Mouse (Mus musculus): ENCODE data around the gene Six3.

The Six3 gene

GRCm38 (mm10) chr17:85626091-85626860, 12.9 kb downstream of the Six3 start:
- DNase-seq: no peak

GRCm38 (mm10) chr17:85627751-85628150, 14.3 kb downstream of the Six3 start:
- no peak for DNase-seq

DNA sequence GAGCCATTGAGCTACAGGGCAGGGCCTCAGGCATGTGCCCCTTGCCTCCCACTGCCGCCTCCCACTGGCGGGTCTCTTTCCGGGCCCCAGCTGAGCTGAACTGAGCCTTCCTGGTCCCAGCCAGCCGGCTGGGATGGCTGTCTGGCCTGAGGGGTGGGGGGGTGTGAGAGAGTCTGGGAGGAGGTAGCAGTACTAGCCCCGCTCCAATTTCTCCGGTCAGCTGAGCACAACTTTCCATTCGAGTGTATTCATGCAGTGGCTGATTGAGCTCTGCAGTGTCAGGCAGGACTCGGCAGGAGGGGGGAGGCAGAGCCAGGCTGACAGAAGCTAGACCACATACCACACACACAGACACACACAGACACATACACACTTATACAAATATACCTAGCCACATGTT, 15.4 kb downstream of the Six3 start:
- DNase-seq: no peak

- no peak for DNase-seq
Observed at GRCm38 (mm10) chr17:85629396-85629795, 16.0 kb downstream of the Six3 start.

DNA sequence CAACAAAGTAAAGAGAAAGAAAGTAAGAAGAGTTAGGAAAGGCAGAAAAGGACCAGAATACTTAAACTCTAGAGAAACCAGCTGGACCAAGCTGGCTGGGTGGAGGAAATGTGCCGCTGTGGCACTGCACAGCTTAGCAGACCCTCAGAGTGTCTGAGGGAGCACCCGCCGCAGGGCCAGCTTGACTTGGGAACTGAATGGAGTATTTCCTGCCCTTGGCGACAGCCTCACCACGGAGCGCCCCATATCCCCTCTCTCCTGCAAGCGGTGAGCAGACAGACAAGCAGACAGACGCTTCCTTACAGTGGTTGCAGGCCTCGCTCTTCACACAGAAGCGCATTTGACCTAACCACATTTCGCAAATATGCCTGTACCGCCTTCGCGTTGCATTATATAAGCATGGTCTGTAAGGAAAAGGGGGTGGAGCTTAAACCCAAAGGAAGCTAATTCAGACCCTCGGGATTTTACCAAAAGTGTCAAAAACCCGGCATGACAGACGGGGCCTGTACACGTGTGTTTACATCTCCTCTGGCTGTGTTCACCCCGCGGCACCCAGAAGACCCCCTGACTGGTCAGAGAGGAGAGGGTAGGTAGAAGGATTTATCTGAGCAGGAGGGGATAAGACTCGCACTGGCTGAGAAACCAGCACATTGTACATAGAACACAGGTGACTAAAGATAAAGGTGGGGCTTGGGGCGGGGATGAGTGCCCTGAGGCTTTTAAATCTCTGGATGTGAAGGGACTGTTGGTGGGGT, 17.1 kb downstream of the Six3 start:
- no peak for DNase-seq

GRCm38 (mm10) chr17:85631106-85631505, 17.7 kb downstream of the Six3 start:
- no peak for DNase-seq

GRCm38 (mm10) chr17:85633619-85634018, 20.2 kb downstream of the Six3 start:
- DNase-seq: peak; percentile 72

GRCm38 (mm10) chr17:85637876-85638275, 24.5 kb downstream of the Six3 start:
- DNase-seq: no peak

DNA sequence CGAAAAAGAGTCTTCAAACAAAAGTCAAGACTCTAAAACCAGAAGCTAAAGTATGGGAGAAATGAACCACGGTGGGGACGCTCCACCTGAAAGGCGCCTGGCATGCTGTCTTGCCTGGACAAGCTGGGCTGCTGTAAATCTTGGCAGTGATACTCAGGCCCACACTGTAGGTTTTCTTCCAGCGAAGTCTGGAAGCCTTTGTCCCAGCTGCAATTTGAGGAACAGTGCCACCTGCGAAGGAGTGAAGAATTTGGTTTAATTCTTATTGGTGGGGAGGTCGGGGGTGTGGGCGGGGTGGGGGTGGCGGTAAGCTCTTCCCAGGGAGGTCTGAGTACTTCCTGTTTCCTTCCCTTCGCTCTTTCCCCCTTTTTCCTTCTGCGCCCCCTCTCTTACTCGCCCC, 31.9 kb downstream of the Six3 start:
- DNase-seq: no peak

GRCm38 (mm10) chr17:85645718-85646665, 32.6 kb downstream of the Six3 start:
- DNase-seq: peak; percentile 33

- peak; percentile 59 for DNase-seq
Observed at GRCm38 (mm10) chr17:85660016-85660415, 46.6 kb downstream of the Six3 start.

DNA sequence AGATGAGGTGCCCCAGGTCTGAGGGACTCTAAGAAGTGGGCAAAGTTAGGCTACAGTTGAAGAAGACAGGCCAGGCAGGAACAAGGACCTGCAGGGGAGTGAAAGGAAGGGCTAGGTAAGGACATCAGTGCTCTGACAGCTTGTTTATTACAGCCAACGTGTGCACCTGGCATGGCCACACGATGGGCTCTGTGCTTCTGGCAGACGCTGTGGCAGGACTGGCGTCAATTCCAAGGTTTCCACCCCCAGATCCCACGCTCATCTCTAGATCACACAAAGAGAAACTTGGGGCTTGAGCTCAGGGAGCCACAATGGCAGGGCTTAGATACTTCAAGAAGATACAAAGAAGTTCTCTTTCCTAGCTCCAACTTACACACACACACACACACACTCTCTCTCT, 48.1 kb downstream of the Six3 start:
- peak; percentile 49 for DNase-seq

GRCm38 (mm10) chr17:85664202-85664601, 50.8 kb downstream of the Six3 start:
- DNase-seq: no peak

GRCm38 (mm10) chr17:85664618-85665320, 51.4 kb downstream of the Six3 start:
- peak; percentile 72 for DNase-seq
